Mouse (Mus musculus) kidney, embryonic 14.5 days (tissue): ENCODE results near the gene Slc35g3. TPM values are rescaled to one million over a fixed set of nuclear protein-coding genes. Genes with fewer than 3 reads are reported as not detected.
A peak's percentile ranks its signal among the peaks of the same experiment; 100 is the strongest.

Experiments
- ATAC-seq: fragments of 200-750 bp; cut with Nextera tagmentation; 2 replicates; pipeline ENCODE4 v1.8.0; 2017; ENCODE audit warnings: moderate number of reproducible peaks, mild to moderate bottlenecking, moderate TSS enrichment, moderate library complexity; ENCODE audit not compliant: low FRiP score, low TSS enrichment
- H3K27ac ChIP-seq: fragments of 300-500 bp; sonication (generic); 2 replicates; pipeline ENCODE4 v1.5.1; 2014; ENCODE audit warnings: low read depth, mild to moderate bottlenecking, low read length, moderate library complexity, mixed read lengths
- H3K27me3 ChIP-seq: fragments of 300-500 bp; sonication (generic); 2 replicates; pipeline ENCODE4 v1.6.1; 2014; ENCODE audit warnings: mild to moderate bottlenecking, low read length; ENCODE audit not compliant: control insufficient read depth, insufficient read depth
- H3K36me3 ChIP-seq: fragments of 300-500 bp; sonication (generic); 2 replicates; pipeline ENCODE4 v1.6.1; 2014; ENCODE audit warnings: low read length, mixed read lengths; ENCODE audit not compliant: control insufficient read depth, insufficient read depth
- H3K4me1 ChIP-seq: fragments of 300-500 bp; sonication (generic); 2 replicates; pipeline ENCODE4 v1.6.1; 2014; ENCODE audit warnings: low read length, mixed read lengths; ENCODE audit not compliant: control insufficient read depth, insufficient read depth
- H3K4me2 ChIP-seq: fragments of 300-500 bp; sonication (generic); replicated peaks from 2 replicates; pipeline ENCODE4 v1.6.1; 2014; ENCODE audit warnings: low read depth, mild to moderate bottlenecking, low read length
- H3K4me3 ChIP-seq: fragments of 300-500 bp; sonication (generic); 2 replicates; pipeline ENCODE4 v1.5.1; 2014; ENCODE audit warnings: mild to moderate bottlenecking, low read length
- H3K9ac ChIP-seq: fragments of 300-500 bp; sonication (generic); 2 replicates; pipeline ENCODE4 v1.6.1; 2014; ENCODE audit warnings: low read depth, mild to moderate bottlenecking, low read length, moderate library complexity
- H3K9me3 ChIP-seq: fragments of 300-500 bp; sonication (generic); 2 replicates; pipeline ENCODE4 v1.6.1; 2016; ENCODE audit warnings: low read length; ENCODE audit not compliant: control insufficient read depth
- WGBS: fragments of 180-500 bp; shearing (Covaris S2); extraction: QIAGEN DNeasy Blood & Tissue Kit; methylation state at CpG from one replicate; pipeline ENCODE4 v1.1.7; 2014; 5-methylcytosine and 5-hydroxymethylcytosine counted together
- polyA plus RNA-seq: library from polyadenylated mRNA; unstranded; fragments of >200 nt; fragmentation: Nextera tagmentation; extraction: Ambion mirVana; gene quantifications from 2 replicates; pipeline ENCODE4 v1.2.1, GENCODE M21; 2014

Gene Slc35g3
- polyA plus RNA-seq = 0.23 and 0.36 TPM in 2 replicates

DNA sequence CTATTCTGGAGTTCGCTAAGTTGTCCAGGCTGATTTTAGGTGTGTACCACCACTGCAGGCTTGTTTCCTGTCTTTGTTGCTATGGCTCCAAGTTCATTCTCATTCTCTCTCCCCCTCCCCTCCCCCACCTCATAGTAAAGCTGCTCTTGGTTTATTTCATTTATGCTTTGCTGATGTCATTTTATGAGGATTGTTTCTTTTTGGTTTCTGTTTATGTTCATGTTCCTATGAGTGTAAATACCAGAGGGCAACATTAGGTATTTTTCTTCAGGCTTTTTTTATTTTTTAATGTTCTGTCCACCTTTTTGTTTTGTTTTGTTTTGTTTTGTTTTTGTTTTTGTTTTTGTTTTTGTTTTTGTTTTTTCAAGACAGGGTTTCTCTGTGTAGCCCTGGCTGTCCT is at the start of gene Slc35g3:
TSS of gene Slc35g3 (minus strand) at position 101 of the 400 bp plus-strand sequence.
- WGBS = 67% methylated on average over 1 of the region's 1 CpGs
- Histone ChIP-seq H3K9me3 (no peaks in the 10 kb centered on the region), H3K36me3 (no peaks in the 10 kb centered on the region), H3K9ac (no peak within 1 kb of the TSS), H3K27me3 (no peaks in the 10 kb centered on the region), H3K27ac (no peak within 1 kb of the TSS), H3K4me3 (no peak within 1 kb of the TSS), H3K4me2 (no peak within 1 kb of the TSS), H3K4me1 (peaks cover 22% of the 10 kb centered on the region)
- no peak for ATAC-seq

DNA sequence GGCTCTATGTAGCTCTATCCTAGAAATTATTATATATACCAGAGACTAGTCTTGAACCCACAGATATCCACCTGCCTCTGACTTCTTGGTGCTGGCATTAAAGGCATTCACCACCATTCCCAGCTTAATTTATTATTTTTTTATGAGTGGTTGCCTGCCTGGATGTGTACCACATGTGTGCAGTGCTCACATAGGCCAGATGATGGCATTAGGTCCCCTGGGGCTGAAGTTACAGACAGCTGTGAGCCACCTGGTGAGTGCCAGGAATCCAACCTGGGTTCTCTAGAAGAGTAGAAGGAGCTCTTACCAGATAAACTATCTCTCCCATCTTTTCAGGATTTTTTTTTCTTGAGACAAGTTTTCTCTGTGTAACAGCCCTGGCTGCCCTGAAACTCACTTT is 48.5 kb upstream of the Slc35g3 start:
- H3K9ac ChIP-seq = no peak overlapping the region
- 0 out of 2 replicates have a peak, but pooled peaks cover 3% of the 10 kb centered on the region for H3K9me3 ChIP-seq
- H3K4me3 ChIP-seq = no peak overlapping the region
- no peak overlapping the region for H3K27ac ChIP-seq
- no peak for ATAC-seq
- H3K4me1 ChIP-seq = no peaks in the 10 kb centered on the region; the same call in 1 of the 2 replicates
- no peaks in the 10 kb centered on the region for H3K36me3 ChIP-seq
- H3K4me2 ChIP-seq = no peak overlapping the region
- H3K27me3 ChIP-seq = peaks cover 5% of the 10 kb centered on the region; the same call in 1 of the 2 replicates

DNA sequence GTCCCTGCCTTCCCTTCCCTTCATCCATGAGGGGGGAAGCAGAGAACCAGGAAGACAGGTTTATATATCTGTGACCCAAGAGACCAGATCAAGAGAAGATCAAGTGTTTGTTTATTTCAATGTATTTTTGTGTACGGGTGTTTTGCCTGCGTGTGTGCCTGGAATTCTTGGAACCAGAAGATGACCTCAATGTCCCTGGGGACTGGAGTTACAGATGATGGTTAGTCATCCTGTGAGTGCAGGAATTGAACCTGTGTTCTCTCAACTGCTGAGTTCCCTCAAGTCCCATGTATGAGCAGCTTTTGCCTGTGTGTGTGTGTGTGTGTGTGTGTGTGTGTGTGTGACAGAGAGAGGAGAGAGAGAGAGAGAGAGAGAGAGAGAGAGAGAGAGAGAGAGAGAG is 45.9 kb upstream of the Slc35g3 start:
- 0 out of 2 replicates have a peak, but pooled peaks cover 3% of the 10 kb centered on the region for H3K9me3 ChIP-seq
- no peak overlapping the region for H3K27ac ChIP-seq
- WGBS = 80% methylated on average over 2 of the region's 2 CpGs
- no peak overlapping the region for H3K9ac ChIP-seq
- no peaks in the 10 kb centered on the region for H3K36me3 ChIP-seq
- no peak overlapping the region for H3K4me3 ChIP-seq
- no peak overlapping the region for H3K4me2 ChIP-seq
- no peak for ATAC-seq
- H3K27me3 ChIP-seq = peaks cover 24% of the 10 kb centered on the region
- peaks cover 21% of the 10 kb centered on the region for H3K4me1 ChIP-seq

DNA sequence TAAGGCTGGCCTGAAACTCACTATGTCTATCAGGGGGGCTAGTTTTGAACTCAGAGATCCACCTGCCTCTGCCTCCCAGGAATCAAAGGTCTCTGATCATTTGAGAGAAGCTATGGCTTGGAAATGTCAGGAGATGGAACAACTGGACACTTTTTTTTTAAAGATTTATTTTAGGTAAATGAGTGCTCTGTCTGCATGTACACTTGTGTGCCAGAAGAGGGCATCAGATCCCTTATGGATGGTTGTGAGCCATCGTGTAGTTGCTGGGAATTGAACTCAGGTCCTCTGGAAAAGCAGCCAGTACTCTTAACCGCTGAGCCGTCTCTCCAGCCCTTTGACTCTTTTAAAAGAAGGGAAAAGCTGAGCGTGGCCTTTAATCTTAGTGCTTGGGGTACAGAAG is 44.6 kb upstream of the Slc35g3 start:
- ATAC-seq = no peak
- H3K36me3 ChIP-seq = no peaks in the 10 kb centered on the region
- H3K4me1 ChIP-seq = peaks cover 31% of the 10 kb centered on the region
- H3K9ac ChIP-seq = no peak overlapping the region
- 81% methylated on average over 4 of the region's 4 CpGs for WGBS
- no peak overlapping the region for H3K4me2 ChIP-seq
- peaks cover 34% of the 10 kb centered on the region for H3K27me3 ChIP-seq
- no peak overlapping the region for H3K4me3 ChIP-seq
- H3K27ac ChIP-seq = no peak overlapping the region
- 0 out of 2 replicates have a peak, but pooled peaks cover 3% of the 10 kb centered on the region for H3K9me3 ChIP-seq

DNA sequence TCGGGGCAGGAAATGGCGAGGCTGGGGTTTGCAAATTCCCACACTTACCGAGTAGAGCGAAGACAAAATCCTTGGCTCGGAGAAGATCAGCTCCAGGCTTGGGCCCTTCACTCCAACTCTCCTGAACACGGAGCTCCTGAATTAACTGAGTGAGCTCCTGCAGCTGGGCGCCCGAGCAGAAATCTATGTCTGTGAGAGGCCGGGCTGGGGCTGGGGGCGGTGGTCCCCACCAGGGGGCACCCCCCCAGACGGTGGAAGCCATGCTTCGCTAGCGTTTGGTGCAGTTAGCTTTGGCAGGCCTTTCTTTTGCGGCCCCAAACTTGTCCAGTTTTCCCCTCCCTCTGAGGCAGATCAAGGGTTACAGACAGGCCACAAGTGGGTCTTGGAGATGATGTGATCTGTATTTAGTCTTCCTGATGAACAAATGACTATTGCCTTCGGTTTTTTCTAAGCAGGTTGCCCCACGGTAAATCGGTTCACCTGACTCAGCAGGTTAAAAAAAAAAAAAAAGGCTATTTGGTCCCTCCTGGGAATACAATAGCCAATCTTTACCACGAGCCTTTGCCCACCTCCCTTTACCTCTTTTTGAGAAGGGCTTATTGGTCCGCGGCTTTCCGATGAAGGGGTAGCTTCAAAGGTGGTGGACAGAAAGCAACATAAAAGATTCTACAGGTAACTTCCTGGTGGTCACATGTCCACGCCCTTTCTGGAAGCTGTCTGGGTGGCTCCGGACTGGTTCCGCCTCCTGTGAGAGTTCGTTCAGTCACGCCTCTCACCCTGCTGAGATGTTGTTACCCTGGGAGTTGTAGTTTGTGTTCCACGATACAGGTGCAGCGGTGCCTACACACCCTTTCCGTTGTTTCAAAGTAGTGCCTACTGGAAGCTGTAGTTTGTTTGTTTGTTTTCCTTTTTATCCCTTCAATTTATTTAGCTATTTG is 43.5 kb upstream of the Slc35g3 start, which contains the start of gene Tmem102:
TSS of gene Tmem102 (minus strand) at position 653 of the 938 bp plus-strand sequence.
- H3K36me3 ChIP-seq = no peaks in the 10 kb centered on the region
- H3K9ac ChIP-seq = peak within 1 kb of the TSS; percentile 43; the same call in 1 of the 2 replicates
- H3K27me3 ChIP-seq = peaks cover 34% of the 10 kb centered on the region
- H3K4me2 ChIP-seq = peak within 1 kb of the TSS; percentile 94
- peaks cover 34% of the 10 kb centered on the region for H3K4me1 ChIP-seq
- 7% methylated on average over 29 of the region's 29 CpGs for WGBS
- 0 out of 2 replicates have a peak, but pooled peaks cover 3% of the 10 kb centered on the region for H3K9me3 ChIP-seq
- no peak for ATAC-seq
- no peak within 1 kb of the TSS for H3K27ac ChIP-seq
- H3K4me3 ChIP-seq = peak within 1 kb of the TSS; percentile 48

DNA sequence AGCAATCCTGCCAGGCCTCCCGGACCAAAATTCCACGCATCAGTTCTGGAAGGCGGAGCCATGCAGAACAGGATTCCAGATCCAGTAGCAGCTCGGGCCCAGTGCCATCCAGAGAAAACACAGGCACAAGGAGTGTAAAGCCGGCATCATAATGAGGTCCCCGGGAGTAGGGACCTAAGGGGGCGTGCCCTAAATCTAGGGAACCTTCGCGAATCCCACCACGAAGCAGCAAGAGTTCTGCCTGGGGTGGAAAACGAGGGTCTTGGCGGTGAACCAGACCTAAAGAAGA is 42.8 kb upstream of the Slc35g3 start:
- WGBS = 7% methylated on average over 12 of the region's 12 CpGs
- Histone ChIP-seq H3K9me3 (0 out of 2 replicates have a peak, but pooled peaks cover 3% of the 10 kb centered on the region), H3K4me3 (peak overlapping the region; percentile 48), H3K4me1 (peaks cover 39% of the 10 kb centered on the region), H3K36me3 (no peaks in the 10 kb centered on the region), H3K4me2 (peak overlapping the region; percentile 94), H3K27me3 (peaks cover 34% of the 10 kb centered on the region), H3K9ac (peak overlapping the region; percentile 43; the same call in 1 of the 2 replicates), H3K27ac (no peak overlapping the region)
- no peak for ATAC-seq

DNA sequence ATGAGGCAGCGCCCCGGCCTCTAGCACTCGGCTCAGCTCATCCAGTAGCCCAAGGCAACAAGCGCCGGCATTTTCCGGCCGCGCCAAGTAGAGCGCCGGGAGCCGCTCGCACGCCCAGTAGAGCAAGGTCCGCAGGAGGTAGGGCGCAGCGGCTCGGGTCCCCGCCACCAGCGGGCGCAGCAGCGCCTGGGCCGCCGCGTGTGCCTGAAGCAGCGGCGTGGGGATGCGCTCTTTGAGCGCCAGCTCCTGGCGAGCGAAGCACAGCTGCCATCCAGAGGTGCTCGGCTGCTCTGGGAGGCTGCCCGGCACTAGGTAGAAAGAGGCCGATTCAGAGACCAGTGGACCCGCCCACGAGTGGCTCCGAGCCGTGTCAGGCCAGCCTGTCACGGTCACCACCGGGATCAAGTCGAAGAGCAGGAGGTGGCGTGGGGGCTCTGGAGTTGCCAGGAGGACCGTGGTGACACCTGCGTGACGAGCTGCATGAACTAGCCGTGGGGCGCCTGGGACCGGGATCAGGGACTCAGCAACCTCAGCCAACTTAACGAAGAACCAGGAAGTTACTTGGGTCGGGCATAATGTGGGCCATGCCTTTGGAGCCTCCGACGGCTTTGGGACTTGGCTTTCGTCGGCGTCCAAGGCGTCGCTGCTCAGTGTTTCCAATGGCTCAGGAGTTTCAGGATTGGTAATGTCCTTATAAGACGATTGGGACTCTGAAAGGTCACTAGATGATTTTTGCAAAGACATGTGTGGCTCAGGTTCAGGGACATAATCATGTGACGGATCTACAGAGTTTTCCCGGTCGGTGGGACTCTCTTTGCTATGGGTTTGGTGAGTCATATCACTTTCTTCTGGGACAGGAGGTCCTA is 42.3 kb upstream of the Slc35g3 start:
- WGBS = 1% methylated on average over 60 of the region's 60 CpGs
- Histone ChIP-seq H3K9me3 (0 out of 2 replicates have a peak, but pooled peaks cover 3% of the 10 kb centered on the region), H3K27me3 (peaks cover 34% of the 10 kb centered on the region), H3K4me2 (peak overlapping the region; percentile 94), H3K36me3 (no peaks in the 10 kb centered on the region), H3K27ac (no peak overlapping the region; the same call in 1 of the 2 replicates), H3K4me1 (peaks cover 45% of the 10 kb centered on the region), H3K4me3 (peak overlapping the region; percentile 48), H3K9ac (peak overlapping the region; percentile 43)
- ATAC-seq = peak; percentile 48

DNA sequence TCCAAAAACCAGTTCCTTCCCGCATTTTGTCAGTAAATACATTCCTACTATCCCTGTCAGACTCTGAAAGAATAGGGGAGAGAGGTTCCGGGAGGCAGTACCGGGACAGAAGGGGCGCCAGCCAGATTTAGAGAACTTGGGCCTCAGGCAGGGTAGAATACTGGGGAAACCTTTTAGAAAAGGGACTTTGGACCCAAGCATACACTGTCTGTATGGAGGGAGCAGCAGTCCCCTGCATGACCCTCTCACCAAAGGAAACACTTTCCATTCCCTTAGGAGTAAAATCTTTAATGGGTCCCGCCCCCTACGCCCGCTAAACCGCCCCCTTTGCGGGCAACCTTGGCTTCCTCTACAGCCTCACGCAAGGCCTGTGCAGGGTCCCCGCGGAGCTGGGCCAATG is 41.6 kb upstream of the Slc35g3 start:
- H3K27ac ChIP-seq = no peak overlapping the region; the same call in 1 of the 2 replicates
- peaks cover 46% of the 10 kb centered on the region for H3K4me1 ChIP-seq
- 3% methylated on average over 12 of the region's 12 CpGs for WGBS
- peak overlapping the region; percentile 42 for H3K9ac ChIP-seq
- ATAC-seq = no peak
- H3K4me2 ChIP-seq = peak overlapping the region; percentile 94
- H3K9me3 ChIP-seq = 0 out of 2 replicates have a peak, but pooled peaks cover 3% of the 10 kb centered on the region
- H3K4me3 ChIP-seq = peak overlapping the region; percentile 48
- no peaks in the 10 kb centered on the region for H3K36me3 ChIP-seq
- peaks cover 34% of the 10 kb centered on the region for H3K27me3 ChIP-seq
